Mouse (Mus musculus) small intestine, adult 2 months (tissue): ENCODE results near the gene Mcee.

Experiments used
- CTCF ChIP-seq: fragments of 200-500 bp; IDR thresholded peaks from 2 replicates; pipeline ENCODE4 v1.5.1; 2012; ENCODE audit warnings: low read depth, mild to moderate bottlenecking, control low read depth, inconsistent platforms, low read length, moderate library complexity, mixed read lengths; ENCODE audit not compliant: insufficient replicate concordance, insufficient read length; ENCODE audit errors: extremely low read depth
- POLR2A ChIP-seq: fragments of 200-500 bp; IDR thresholded peaks from 2 replicates; pipeline ENCODE4 v1.6.1; 2012; ENCODE audit warnings: low read depth, mild to moderate bottlenecking, control low read depth, inconsistent platforms, low read length, moderate library complexity

GRCm38 (mm10) chr7:64349147-64349861, 43.1 kb upstream of the Mcee start:
- TF ChIP-seq CTCF = no peak
- TF ChIP-seq POLR2A = no peak
